Mouse (Mus musculus) lung, postnatal 14 days (tissue): ENCODE results near the gene Sult2a7.

ENCODE experiments used
- DNase-seq: peaks from one replicate; pipeline ENCODE4 v3.0.0; 2021

Sult2a7 gene

GRCm38 (mm10) chr7:14494130-14494529 is at the start of gene Sult2a7:
Sult2a7 (minus strand) TSS chr7:14494230.
- no peak for DNase-seq

GRCm38 (mm10) chr7:14525280-14525679 is 31.2 kb upstream of the Sult2a7 start:
- DNase-seq, result no peak

- DNase-seq, result no peak
Observed at GRCm38 (mm10) chr7:14522636-14523035, 28.6 kb upstream of the Sult2a7 start.

- no peak for DNase-seq
Observed at GRCm38 (mm10) chr7:14518301-14518700, 24.3 kb upstream of the Sult2a7 start.

GRCm38 (mm10) chr7:14492886-14493285 is 1.1 kb downstream of the Sult2a7 start:
- no peak for DNase-seq

GRCm38 (mm10) chr7:14446534-14446933 is 47.5 kb downstream of the Sult2a7 start, which contains the start of gene Sult2a8:
Sult2a8 (minus strand) TSS chr7:14446769.
- no peak for DNase-seq

- no peak for DNase-seq
Observed at GRCm38 (mm10) chr7:14439581-14439980, 54.4 kb downstream of the Sult2a7 start.

GRCm38 (mm10) chr7:14438484-14438883 is 55.5 kb downstream of the Sult2a7 start:
- no peak for DNase-seq

- DNase-seq, result no peak
Observed at GRCm38 (mm10) chr7:14438029-14438428, 56.0 kb downstream of the Sult2a7 start.
